Mouse (Mus musculus): ENCODE measurements around the gene Gldn. TPM values are rescaled to one million over a fixed set of nuclear protein-coding genes. Genes with fewer than 3 reads are reported as not detected.

The Gldn gene
- total and polyA plus RNA-seq, 2 experiments from 2014 or later = not detected

GRCm38 (mm10) chr9:54301255-54301654, 15.0 kb downstream of the Gldn start:
- H3K36me3 ChIP-seq (replicated peaks; ENCODE audit: control insufficient read depth, insufficient read depth, low read length) = no peaks in the 10 kb centered on the region
- H3K4me3 ChIP-seq (ENCODE audit: low read depth, low read length) = no peak overlapping the region
- no peak overlapping the region for H3K4me2 ChIP-seq (ENCODE audit: low read depth, low read length)
- 59% methylated on average over 4 of the region's 4 CpGs for WGBS
- no peaks in the 10 kb centered on the region for H3K4me1 ChIP-seq (ENCODE audit: control insufficient read depth, insufficient read depth)
- no peaks in the 10 kb centered on the region for H3K27me3 ChIP-seq (ENCODE audit: control insufficient read depth, insufficient read depth, low read length)
- DNase-seq (ENCODE audit: low spot score) (no peak), ATAC-seq (ENCODE audit: insufficient read depth, low read depth) (no peak)
- no peak overlapping the region for H3K27ac ChIP-seq (ENCODE audit: low read depth)
- no peak overlapping the region for H3K9ac ChIP-seq (replicated peaks; ENCODE audit: low read depth, low read length)
- H3K9me3 ChIP-seq (replicated peaks; ENCODE audit: control insufficient read depth, low read length) = no peaks in the 10 kb centered on the region
- TF ChIP-seq EP300 (IDR thresholded peaks at IDR 0.05; ENCODE audit: low read depth) (no peak), CTCF (IDR thresholded peaks at IDR 0.05; ENCODE audit: low read depth) (no peak)

GRCm38 (mm10) chr9:54308209-54308608, 21.9 kb downstream of the Gldn start:
- 48% methylated on average over 1 of the region's 1 CpGs for WGBS
- H3K9ac ChIP-seq (replicated peaks; ENCODE audit: low read depth, low read length) = no peak overlapping the region
- H3K36me3 ChIP-seq (replicated peaks; ENCODE audit: control insufficient read depth, insufficient read depth, low read length) = no peaks in the 10 kb centered on the region
- no peaks in the 10 kb centered on the region for H3K4me1 ChIP-seq (ENCODE audit: control insufficient read depth, insufficient read depth)
- no peak overlapping the region for H3K27ac ChIP-seq (ENCODE audit: low read depth)
- no peaks in the 10 kb centered on the region for H3K27me3 ChIP-seq (ENCODE audit: control insufficient read depth, insufficient read depth, low read length)
- H3K9me3 ChIP-seq (replicated peaks; ENCODE audit: control insufficient read depth, low read length) = no peaks in the 10 kb centered on the region
- no peak overlapping the region for H3K4me2 ChIP-seq (ENCODE audit: low read depth, low read length)
- no peak overlapping the region for H3K4me3 ChIP-seq (ENCODE audit: low read depth, low read length)
- DNase-seq (ENCODE audit: low spot score) (no peak), ATAC-seq (ENCODE audit: insufficient read depth, low read depth) (no peak)
- TF ChIP-seq EP300 (IDR thresholded peaks at IDR 0.05; ENCODE audit: low read depth) = no peak
- no peak for TF ChIP-seq CTCF (IDR thresholded peaks at IDR 0.05; ENCODE audit: low read depth)

GRCm38 (mm10) chr9:54308751-54309358, 22.6 kb downstream of the Gldn start:
- H3K4me2 ChIP-seq (ENCODE audit: low read depth, low read length) = no peak overlapping the region
- 63% methylated on average over 2 of the region's 2 CpGs for WGBS
- no peak overlapping the region for H3K4me3 ChIP-seq (ENCODE audit: low read depth, low read length)
- DNase-seq (ENCODE audit: low spot score) = no peak
- ATAC-seq (ENCODE audit: insufficient read depth, low read depth) = no peak
- TF ChIP-seq CTCF (IDR thresholded peaks at IDR 0.05; ENCODE audit: low read depth) = no peak
- no peak for TF ChIP-seq EP300 (IDR thresholded peaks at IDR 0.05; ENCODE audit: low read depth)
- H3K36me3 ChIP-seq (replicated peaks; ENCODE audit: control insufficient read depth, insufficient read depth, low read length) = no peaks in the 10 kb centered on the region
- H3K27ac ChIP-seq (ENCODE audit: low read depth) = no peak overlapping the region
- H3K27me3 ChIP-seq (ENCODE audit: control insufficient read depth, insufficient read depth, low read length) = no peaks in the 10 kb centered on the region
- no peaks in the 10 kb centered on the region for H3K9me3 ChIP-seq (replicated peaks; ENCODE audit: control insufficient read depth, low read length)
- no peak overlapping the region for H3K9ac ChIP-seq (replicated peaks; ENCODE audit: low read depth, low read length)
- no peaks in the 10 kb centered on the region for H3K4me1 ChIP-seq (ENCODE audit: control insufficient read depth, insufficient read depth)

GRCm38 (mm10) chr9:54316363-54316762, 30.1 kb downstream of the Gldn start:
- WGBS = 65% methylated on average over 9 of the region's 9 CpGs
- Histone ChIP-seq H3K27me3 (ENCODE audit: control insufficient read depth, insufficient read depth, low read length) (0 out of 2 replicates have a peak, but pooled peaks cover 3% of the 10 kb centered on the region), H3K9me3 (replicated peaks; ENCODE audit: control insufficient read depth, low read length) (no peaks in the 10 kb centered on the region)

GRCm38 (mm10) chr9:54323456-54323855, 37.2 kb downstream of the Gldn start:
- DNase-seq (ENCODE audit: low spot score) (peak; percentile 30), ATAC-seq (ENCODE audit: insufficient read depth, low read depth) (no peak)
- no peak overlapping the region for H3K4me3 ChIP-seq (ENCODE audit: low read depth, low read length)
- no peaks in the 10 kb centered on the region for H3K9me3 ChIP-seq (replicated peaks; ENCODE audit: control insufficient read depth, low read length)
- H3K27me3 ChIP-seq (ENCODE audit: control insufficient read depth, insufficient read depth, low read length) = no peaks in the 10 kb centered on the region
- TF ChIP-seq CTCF (IDR thresholded peaks at IDR 0.05; ENCODE audit: low read depth) = peak; percentile 60
- no peak for TF ChIP-seq EP300 (IDR thresholded peaks at IDR 0.05; ENCODE audit: low read depth)
- H3K27ac ChIP-seq (ENCODE audit: low read depth) = no peak overlapping the region
- no peak overlapping the region for H3K4me2 ChIP-seq (ENCODE audit: low read depth, low read length)
- 37% methylated on average over 8 of the region's 8 CpGs for WGBS
- no peaks in the 10 kb centered on the region for H3K4me1 ChIP-seq (ENCODE audit: control insufficient read depth, insufficient read depth)
- no peak overlapping the region for H3K9ac ChIP-seq (replicated peaks; ENCODE audit: low read depth, low read length)
- no peaks in the 10 kb centered on the region for H3K36me3 ChIP-seq (replicated peaks; ENCODE audit: control insufficient read depth, insufficient read depth, low read length)

More at GRCm38 (mm10) chr9:54316363-54316762, 30.1 kb downstream of the Gldn start:
- H3K4me2 ChIP-seq (ENCODE audit: low read depth, low read length) = no peak overlapping the region
- ATAC-seq (ENCODE audit: insufficient read depth, low read depth) = no peak
- no peak overlapping the region for H3K9ac ChIP-seq (replicated peaks; ENCODE audit: low read depth, low read length)
- no peaks in the 10 kb centered on the region for H3K36me3 ChIP-seq (replicated peaks; ENCODE audit: control insufficient read depth, insufficient read depth, low read length)
- H3K4me3 ChIP-seq (ENCODE audit: low read depth, low read length) = no peak overlapping the region
- no peak for TF ChIP-seq EP300 (IDR thresholded peaks at IDR 0.05; ENCODE audit: low read depth)
- H3K4me1 ChIP-seq (ENCODE audit: control insufficient read depth, insufficient read depth) = no peaks in the 10 kb centered on the region
- no peak for DNase-seq (ENCODE audit: low spot score)
- no peak overlapping the region for H3K27ac ChIP-seq (ENCODE audit: low read depth)

- ATAC-seq (ENCODE audit: insufficient read depth, low read depth) (no peak), DNase-seq (ENCODE audit: low spot score) (no peak)
- no peak overlapping the region for H3K4me3 ChIP-seq (ENCODE audit: low read depth, low read length)
- no peak overlapping the region for H3K27ac ChIP-seq (ENCODE audit: low read depth)
- TF ChIP-seq CTCF (IDR thresholded peaks at IDR 0.05; ENCODE audit: low read depth) (no peak), EP300 (IDR thresholded peaks at IDR 0.05; ENCODE audit: low read depth) (no peak)
- H3K4me2 ChIP-seq (ENCODE audit: low read depth, low read length) = no peak overlapping the region
- no peak overlapping the region for H3K9ac ChIP-seq (replicated peaks; ENCODE audit: low read depth, low read length)
- H3K36me3 ChIP-seq (replicated peaks; ENCODE audit: control insufficient read depth, insufficient read depth, low read length) = no peaks in the 10 kb centered on the region
- 79% methylated on average over 7 of the region's 7 CpGs for WGBS
- no peaks in the 10 kb centered on the region for H3K27me3 ChIP-seq (ENCODE audit: control insufficient read depth, insufficient read depth, low read length)
- no peaks in the 10 kb centered on the region for H3K9me3 ChIP-seq (replicated peaks; ENCODE audit: control insufficient read depth, low read length)
- H3K4me1 ChIP-seq (ENCODE audit: control insufficient read depth, insufficient read depth) = no peaks in the 10 kb centered on the region
Measured at GRCm38 (mm10) chr9:54329201-54329600, 42.9 kb downstream of the Gldn start.

All from heart, postnatal 0 days (tissue).